Mouse (Mus musculus) retina, adult 2 months (tissue): ENCODE results near the gene Lypd3.
A peak's percentile ranks its signal among the peaks of the same experiment; 100 is the strongest.
"Not testable (repeated sequence)": the region's sequence is repeated elsewhere in the genome, so short reads cannot be mapped to it uniquely, and the experiment has no call there.

Experiments
- DNase-seq: peaks from one replicate; pipeline ENCODE4 v3.0.0-alpha.2; 2012; ENCODE audit warnings: low read depth, low spot score

The Lypd3 gene

GRCm38 (mm10) chr7:24612308-24612910, 23.9 kb upstream of the Lypd3 start:
- no peak for DNase-seq

DNA sequence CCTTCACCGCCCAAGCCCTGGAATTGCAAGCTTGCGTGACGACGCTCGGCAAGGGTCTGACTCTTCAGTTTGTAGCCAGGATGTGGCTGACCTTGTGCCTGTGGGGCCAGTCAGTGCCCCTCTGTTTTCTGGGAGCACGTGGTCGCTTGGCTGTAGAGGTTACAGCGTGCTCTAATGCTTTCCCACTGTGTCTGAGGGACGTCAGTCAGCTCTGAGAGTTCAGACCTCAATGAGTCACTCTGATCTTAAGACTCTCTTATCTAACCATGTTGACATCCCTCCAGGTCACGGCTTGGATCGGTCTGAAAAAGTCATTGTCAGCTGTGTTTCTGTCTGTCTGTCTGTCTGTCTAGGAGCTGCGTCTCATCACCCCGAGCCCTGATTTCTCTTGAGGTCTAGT, 21.5 kb upstream of the Lypd3 start:
- no peak for DNase-seq

GRCm38 (mm10) chr7:24617763-24618162, 18.6 kb upstream of the Lypd3 start:
- DNase-seq: no peak

- DNase-seq: not testable (repeated sequence)
Measured at GRCm38 (mm10) chr7:24618374-24618773, 18.0 kb upstream of the Lypd3 start.

GRCm38 (mm10) chr7:24619671-24620397, 16.5 kb upstream of the Lypd3 start:
- DNase-seq: no peak

DNA sequence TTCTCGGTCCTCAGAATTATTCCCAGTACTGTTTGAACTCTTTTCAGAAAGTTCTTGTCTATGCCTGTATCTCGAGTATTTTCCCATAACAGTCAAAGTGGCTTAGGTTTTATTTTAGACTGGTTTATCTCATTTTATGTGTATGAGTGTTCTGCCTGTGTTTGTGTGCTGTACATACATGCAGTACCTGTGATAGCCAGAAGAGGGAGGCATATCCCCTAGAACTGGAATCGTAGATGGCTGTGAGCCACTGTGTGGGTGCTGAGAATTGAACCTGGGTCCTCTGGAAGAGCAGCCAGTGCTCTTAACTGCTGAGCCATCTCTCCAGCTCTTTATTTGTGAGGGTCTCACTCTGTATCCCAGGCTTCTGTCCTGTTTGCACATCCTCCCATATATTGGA, 15.2 kb upstream of the Lypd3 start:
- no peak for DNase-seq

DNA sequence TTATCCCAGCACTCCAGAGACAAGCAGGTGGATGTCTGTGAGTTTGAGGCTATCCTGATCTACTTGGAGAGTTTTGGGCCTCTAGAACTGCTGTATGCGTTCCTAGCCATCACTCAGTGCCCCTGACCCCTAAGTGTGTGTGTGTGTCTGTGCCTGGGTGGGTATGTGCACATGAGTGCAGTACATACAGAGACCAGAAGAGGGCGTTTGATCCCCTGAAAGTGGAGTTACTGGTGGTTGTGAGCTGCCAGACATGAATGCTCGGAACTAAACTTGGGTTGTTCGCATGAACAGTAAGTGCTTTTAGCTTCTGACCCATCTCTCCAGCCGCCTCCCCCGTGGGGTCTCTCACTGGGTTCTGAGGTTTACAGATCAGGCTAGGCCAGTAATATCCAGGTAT, 13.4 kb upstream of the Lypd3 start:
- no peak for DNase-seq

GRCm38 (mm10) chr7:24628685-24629610, 7.4 kb upstream of the Lypd3 start:
- DNase-seq: peak; percentile 52

DNA sequence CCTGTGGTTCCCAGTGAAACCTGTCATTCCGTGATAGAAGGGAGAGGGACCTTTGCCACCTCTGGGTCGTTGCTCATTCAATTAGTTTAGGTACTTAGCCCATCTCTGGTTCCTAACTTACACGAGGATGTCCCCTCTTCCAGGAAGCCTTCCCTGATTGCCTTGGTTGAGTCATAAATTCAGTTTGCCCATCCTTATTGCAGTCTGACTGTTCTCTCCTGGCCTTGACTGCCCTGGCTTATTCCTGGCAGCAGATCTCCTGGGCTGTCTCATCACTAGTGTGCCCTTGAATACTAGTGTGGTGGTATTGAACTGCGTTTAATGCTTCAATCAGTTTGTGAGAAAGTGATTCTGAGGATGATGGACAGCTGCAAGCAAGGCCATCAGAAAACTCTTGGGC, 6.7 kb upstream of the Lypd3 start:
- DNase-seq: no peak

DNA sequence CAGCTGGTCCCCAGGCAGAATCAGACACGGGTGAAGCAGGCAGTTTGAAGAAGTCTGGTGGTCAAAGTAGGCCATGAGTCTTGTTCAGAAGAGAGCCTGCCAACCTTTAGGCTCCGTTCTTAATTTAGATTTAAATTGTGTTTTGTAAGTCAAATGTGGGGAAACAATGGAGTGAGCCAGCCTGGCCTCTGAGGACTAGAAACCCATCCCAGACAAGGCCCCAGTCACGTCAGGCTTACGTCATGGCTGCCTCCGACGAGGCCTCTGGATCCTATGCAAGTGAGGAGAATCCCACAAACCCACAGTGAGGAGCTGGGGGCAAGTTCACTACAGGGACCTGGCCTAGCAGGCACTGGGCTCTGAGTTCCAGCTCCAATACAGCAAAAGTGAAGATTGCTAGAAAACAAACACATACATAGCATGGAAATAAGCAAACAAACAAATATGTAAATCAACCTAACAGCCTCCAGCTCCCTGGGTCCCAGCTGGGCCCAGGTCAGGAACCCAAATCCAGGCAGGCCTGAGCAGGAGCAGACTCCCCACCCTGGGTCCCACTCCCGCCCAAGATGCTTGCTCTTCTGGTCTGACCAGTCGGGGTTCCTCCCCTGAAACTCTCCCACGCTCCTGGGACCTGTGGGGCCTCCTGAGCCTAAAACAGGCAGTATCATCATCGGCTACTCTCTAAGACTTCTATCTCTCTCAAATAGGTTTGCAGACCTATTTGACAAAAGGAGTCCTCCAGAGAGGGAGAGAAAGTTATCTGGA, 6.1 kb upstream of the Lypd3 start:
- no peak for DNase-seq

- no peak for DNase-seq
Measured at GRCm38 (mm10) chr7:24637046-24637445, 696 bp downstream of the Lypd3 start.

DNA sequence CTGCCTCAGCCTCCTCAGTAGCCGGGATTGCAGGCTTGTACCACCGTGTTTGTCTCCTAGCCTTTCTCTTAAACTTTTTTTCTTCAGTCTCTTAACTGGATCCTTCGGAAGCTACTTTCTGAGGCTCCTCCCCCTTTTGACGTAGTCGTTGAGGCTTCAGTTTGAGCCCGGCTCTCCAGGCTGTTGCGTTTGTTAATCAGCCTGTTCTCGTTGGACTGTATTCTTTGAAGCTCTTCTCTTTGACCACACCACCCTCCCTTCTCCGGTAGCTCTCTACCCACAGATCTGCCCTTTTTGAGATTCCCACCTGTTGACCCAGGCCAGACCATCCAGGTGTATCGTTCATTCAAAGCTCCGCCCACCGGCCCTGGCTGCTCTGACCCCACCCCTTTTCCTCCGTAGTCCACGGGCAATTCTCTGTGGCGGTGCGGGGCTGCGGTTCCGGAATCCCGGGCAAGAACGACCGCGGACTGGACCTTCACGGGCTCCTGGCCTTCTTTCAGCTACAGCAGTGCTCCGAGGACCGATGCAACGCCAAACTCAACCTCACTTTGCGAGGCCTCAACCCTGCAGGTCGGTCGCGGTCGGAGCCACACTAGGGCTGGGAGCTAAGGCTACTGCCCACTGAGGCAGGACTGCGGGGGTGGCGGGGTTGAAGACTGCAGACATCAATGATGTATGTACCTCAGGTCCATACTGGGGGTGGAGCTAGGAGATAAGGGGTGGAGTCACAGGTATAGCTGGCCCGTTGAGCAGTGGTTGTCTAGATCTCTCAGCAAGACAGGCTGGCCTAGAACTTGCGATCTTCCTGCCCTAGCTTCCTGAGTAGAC, 1.9 kb downstream of the Lypd3 start:
- DNase-seq: no peak

DNA sequence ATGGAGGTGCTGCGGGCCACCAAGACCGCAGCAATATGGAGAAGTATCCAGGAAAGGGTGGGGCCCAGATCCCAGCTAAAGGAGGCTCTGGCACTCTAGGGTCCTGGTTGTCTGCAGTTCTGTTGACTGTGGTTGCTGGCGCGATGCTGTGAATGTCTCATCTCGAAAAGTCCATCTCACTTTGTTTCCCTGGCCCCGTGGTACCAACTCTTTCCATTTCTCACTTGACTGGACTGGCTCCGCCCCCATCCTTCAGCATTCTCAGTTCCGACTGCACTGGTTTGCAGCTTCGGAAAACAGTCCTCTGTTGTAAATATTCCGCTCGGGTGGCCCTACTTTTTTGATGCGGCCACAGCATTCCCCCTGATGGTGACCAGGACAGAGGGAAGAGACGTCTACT, 4.1 kb downstream of the Lypd3 start:
- DNase-seq: no peak

DNA sequence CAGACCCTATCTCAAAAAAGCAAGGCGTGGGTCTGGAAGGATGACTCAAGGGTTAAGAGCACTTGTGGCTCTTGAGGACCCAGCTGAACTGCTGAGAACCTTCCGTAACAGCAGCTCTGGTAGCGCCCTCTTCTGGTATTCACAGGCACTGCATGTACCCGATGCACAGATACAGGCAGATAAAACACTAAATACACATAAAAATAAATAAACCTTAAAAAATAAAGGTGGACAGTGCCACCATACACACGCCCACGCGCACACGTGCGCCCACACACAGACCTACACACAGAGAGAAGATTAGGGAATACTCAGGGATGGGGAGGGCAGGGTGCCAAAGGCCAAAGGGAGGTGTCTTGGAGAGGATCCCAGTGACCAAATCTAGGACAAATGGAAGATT, 6.1 kb downstream of the Lypd3 start:
- DNase-seq: peak; percentile 18

DNA sequence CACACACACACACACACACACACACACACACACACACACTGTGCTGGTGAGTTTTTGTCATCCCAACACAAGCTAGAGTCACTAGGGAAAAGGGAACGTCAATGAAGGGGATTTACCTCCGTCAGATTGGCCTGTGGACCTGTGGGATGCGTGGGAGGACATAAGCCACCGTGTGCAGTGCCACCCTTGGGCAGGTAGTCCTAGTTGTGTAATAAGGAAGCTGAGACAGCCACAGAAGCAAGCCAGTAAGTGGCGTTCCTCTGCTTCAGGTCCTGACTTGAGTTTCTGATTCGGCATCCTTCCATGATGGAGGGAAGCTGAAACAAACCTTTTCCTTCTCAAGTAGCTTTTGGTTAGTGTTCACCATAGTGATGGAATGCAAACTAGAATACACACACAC, 8.1 kb downstream of the Lypd3 start:
- DNase-seq: no peak

DNA sequence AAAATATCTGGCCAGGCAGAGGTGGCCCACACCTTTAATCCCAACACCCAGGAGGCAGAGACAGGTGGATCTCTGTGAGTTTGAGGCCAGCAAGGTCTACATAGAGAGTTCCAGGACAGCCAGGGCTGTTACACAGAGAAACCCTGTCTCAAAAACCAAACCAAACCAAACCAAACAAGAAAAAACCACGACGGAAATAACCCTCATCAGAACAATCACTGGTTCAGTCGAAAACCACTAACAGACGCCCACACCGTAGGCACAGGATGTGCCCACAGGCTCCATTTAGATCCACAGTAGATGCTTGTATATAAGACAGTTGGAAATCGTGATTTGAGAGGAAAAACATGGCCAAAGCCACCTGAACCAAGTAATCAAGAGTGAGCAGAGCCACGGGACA, 8.6 kb downstream of the Lypd3 start:
- no peak for DNase-seq

DNA sequence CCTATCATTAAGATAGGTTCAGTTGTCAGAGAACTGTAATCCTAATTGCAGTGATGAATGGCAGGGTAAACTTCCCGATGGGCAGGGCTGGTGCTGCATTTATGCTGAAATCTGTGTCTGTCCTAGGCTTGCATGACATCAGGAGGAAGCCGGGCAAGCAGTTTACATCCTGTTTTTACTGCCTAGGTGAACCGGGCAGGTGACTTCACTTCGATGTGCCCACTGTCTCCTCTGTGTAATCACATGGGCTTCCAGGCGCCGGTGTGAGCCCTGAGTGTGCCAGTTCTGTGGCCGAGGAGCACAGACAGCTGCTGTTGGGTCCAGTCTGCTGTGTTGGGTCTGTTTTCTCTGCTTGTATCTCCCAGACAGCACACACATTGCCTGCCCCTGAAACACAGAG, 10.1 kb downstream of the Lypd3 start:
- no peak for DNase-seq

DNA sequence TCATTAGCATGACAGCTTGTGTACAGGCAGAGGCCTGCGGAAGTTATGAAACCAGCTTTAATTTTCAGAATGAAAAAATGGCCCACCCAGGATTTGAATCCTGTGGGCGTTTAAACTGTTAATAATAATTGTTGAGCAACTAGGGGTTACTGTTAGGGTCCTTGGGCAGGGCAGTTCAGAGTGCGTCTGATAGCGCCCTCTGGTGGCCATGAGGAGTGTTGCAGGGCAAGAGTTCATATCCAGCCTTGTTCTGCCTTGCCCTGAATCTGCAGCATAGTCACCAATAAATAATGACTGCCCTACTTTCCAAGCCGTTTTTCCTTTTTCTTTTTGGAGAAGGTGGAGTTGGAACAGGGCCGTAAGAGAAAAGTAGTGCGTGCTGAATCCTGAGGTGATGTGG, 17.3 kb downstream of the Lypd3 start:
- DNase-seq: peak; percentile 20

- no peak for DNase-seq
Measured at GRCm38 (mm10) chr7:24659737-24660357, 23.5 kb downstream of the Lypd3 start.

GRCm38 (mm10) chr7:24661118-24661904, 25.0 kb downstream of the Lypd3 start:
- no peak for DNase-seq
